Mouse (Mus musculus) large intestine, adult 2 months (tissue): Measurements from ENCODE around the gene Wfikkn1. TPM values are rescaled to one million over a fixed set of nuclear protein-coding genes. Genes with fewer than 3 reads are reported as not detected.
A peak's percentile ranks its signal among the peaks of the same experiment; 100 is the strongest.

ENCODE experiments used
- DNase-seq: peaks from one replicate; pipeline ENCODE4 v3.0.0-alpha.2; 2012; ENCODE audit warnings: low read depth, low spot score
- WGBS: fragments of 180-500 bp; shearing (Covaris S2); methylation state at CpG from one replicate; pipeline ENCODE4 v1.1.7; 2018; 5-methylcytosine and 5-hydroxymethylcytosine counted together
- polyA plus RNA-seq: library from polyadenylated mRNA; depleted of rRNA; stranded (reverse); fragments of >200 nt; gene quantifications from 2 replicates; pipeline ENCODE4 v1.2.3, GENCODE M21; 2012

Gene Wfikkn1
- polyA plus RNA-seq, 1 experiment = 0.78 TPM

- WGBS = 89% methylated on average over 22 of the region's 22 CpGs
- DNase-seq = no peak
These were observed 39.4 kb downstream of the Wfikkn1 start, which contains the start of gene Gm20683 for GRCm38 (mm10) chr17:25841117-25841880. Gene Gm20683, minus strand, starts transcription at chr17:25841763.

- 95% methylated on average over 6 of the region's 6 CpGs for WGBS
- DNase-seq = no peak
These were observed 40.1 kb downstream of the Wfikkn1 start for GRCm38 (mm10) chr17:25840519-25840918.

DNA sequence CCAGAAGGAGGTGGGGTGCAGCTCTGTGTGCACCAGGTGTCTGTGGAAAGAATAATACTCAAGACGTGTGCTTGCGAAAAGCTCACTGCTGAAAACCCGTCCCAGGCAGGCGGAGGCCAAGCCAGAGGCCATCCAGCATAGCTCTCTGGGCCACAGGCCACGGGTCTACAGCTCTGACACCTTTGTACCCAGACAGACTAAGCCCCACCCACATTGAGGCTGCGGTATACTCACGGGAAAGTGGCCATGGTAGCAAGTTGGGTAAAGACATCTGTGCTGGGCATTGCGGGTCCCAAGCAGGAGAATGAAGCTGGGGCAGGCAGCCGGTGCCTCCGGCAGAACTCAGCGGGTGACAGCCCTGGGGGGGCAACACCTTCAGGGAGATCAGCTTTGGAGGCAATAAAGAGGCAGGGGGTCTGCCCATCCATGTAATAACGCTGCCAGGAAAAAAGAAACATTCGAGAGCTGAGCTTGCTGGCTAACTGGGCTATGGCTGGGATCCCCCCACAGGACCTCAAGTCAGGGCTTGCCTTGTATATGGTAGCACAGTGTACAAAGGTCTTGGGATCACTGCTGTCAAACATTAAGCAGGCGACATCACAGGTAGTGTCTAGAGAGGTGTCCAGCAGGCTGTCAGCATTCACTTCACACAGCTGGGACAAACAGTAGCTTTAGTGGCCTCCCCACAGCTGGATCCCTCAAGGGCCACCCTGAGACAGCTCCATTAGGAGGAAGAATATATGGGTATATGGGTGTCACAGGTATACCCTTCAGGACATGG is 41.0 kb downstream of the Wfikkn1 start:
- WGBS = 56% methylated on average over 14 of the region's 14 CpGs
- DNase-seq = no peak

- DNase-seq = no peak
- WGBS = 76% methylated on average over 4 of the region's 4 CpGs
These were observed 41.8 kb downstream of the Wfikkn1 start for GRCm38 (mm10) chr17:25838904-25839303.

GRCm38 (mm10) chr17:25837533-25837932 is 43.1 kb downstream of the Wfikkn1 start:
- DNase-seq = no peak
- 61% methylated on average over 3 of the region's 3 CpGs for WGBS

GRCm38 (mm10) chr17:25837076-25837410 is 43.6 kb downstream of the Wfikkn1 start, which contains the start of gene Rhbdl1:
Gene Rhbdl1, minus strand, starts transcription at chr17:25837295.
- DNase-seq = no peak

DNA sequence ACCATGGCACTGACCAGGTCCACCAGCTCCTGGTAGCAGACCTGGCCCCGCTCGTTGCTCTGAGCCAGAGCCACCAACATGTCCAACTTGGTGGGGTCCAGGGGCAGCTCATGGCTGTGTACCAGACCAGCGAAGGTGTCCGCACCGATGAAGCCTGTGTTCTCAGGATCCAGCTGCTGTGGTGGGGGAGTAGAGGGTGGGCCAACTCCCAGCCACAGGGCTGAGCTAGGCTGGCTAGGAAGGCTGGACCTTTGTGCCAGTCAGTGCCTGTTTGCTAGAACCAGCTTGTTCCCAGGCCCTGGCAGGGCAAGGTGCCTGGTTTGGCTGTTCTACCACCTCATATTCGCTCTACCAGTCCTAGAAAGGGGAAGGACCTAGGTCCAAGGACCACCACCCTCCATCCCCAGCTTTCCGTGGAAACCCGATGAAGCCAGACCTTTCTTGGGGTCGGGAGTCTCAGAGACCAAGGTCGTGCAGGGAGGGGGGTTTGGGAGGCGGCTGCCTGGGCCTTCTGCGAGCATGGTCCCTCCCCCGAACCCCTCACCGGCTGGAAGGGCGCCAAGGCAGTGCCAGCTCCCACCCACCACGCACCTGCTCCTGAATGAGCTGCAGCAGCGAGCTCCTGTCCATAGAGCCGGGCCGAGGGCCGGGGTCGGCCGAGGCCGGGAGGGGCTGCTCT is 44.1 kb downstream of the Wfikkn1 start:
- DNase-seq = no peak
- WGBS = 25% methylated on average over 23 of the region's 23 CpGs

More at GRCm38 (mm10) chr17:25837076-25837410, 43.6 kb downstream of the Wfikkn1 start, which contains the start of gene Rhbdl1:
- 6% methylated on average over 29 of the region's 29 CpGs for WGBS

- DNase-seq = no peak
- WGBS = 91% methylated on average over 16 of the region's 16 CpGs
These were observed 44.8 kb downstream of the Wfikkn1 start for GRCm38 (mm10) chr17:25835816-25836215.

DNA sequence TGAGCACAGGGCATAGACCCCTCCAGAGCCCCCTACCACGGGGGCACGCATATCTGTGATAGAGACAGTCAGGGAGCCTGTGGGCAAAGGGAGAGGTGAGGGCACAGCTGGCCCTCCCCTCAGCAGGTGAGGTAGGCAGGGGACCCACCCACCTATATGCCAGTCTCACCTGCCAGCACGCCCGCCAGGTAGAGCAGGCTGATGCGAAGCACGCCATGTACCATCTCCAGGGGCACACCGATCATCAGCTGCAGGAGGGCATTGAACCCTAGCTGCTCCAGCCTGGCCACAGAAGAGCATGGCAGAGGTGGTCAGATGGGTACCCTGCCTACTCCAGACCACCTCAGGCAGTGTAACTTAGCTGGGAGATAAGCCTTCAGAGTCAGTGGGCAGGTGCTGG is 45.4 kb downstream of the Wfikkn1 start:
- DNase-seq = no peak
- WGBS = 93% methylated on average over 7 of the region's 7 CpGs

GRCm38 (mm10) chr17:25834595-25835222 is 45.9 kb downstream of the Wfikkn1 start:
- 52% methylated on average over 12 of the region's 12 CpGs for WGBS
- DNase-seq = no peak

DNA sequence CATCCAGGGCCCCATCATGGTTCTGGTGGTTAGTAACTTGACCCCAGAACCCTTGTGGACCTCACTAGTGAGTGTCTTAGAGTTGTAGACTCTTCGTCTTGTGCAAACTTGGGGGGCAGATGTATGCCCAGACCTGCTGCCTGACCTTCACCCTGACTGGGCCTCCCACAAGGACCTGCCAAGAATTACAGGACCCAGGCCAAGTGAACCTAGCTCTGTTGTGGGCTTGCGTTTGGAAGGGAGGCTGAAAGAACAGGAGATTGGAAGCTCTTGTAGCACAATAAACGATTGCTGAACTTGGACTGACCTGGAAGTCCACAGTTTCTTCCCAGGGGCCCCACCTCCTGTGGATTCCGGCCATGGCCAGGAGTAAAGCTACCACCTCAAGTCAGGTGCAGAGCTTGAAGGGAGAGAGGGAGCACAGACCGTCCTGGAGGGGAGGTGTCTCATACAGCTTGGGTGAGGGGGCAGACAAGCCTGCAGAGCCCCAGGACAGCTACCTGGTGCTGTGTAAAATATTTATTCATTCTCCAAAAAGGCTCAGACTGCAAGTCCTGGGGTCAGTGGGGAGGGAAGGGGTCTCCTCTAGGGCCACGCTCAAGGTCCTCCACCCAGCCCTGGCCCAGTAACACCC is 46.6 kb downstream of the Wfikkn1 start:
- 11% methylated on average over 6 of the region's 6 CpGs for WGBS
- no peak for DNase-seq

DNA sequence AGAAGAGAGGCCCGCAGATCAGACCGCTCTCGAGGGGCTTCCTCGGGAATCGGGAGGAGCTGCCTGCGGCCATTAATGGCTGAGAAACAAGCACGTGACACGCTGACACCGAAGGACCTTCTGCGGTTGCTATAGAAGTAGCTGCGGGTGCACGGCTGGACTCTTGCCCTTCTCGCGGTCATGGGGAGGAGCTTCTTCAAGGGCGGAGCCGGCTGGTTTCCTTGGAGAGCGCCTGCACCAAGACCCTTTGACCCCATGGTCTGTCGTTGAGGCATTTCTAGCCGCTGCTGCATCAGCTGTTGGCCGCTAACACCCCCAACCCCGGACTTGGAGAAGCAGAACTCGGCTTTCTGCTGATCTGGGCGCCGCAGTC is 47.4 kb downstream of the Wfikkn1 start, which contains the start of gene Stub1:
Gene Stub1 (minus strand): TSS at position 114 of the 373 bp plus-strand sequence.
- under 1% methylated on average over 24 of the region's 24 CpGs for WGBS
- peak; percentile 85 for DNase-seq

GRCm38 (mm10) chr17:25832436-25833290 is 48.0 kb downstream of the Wfikkn1 start:
- WGBS = under 1% methylated on average over 77 of the region's 77 CpGs
- DNase-seq = peak; percentile 94

DNA sequence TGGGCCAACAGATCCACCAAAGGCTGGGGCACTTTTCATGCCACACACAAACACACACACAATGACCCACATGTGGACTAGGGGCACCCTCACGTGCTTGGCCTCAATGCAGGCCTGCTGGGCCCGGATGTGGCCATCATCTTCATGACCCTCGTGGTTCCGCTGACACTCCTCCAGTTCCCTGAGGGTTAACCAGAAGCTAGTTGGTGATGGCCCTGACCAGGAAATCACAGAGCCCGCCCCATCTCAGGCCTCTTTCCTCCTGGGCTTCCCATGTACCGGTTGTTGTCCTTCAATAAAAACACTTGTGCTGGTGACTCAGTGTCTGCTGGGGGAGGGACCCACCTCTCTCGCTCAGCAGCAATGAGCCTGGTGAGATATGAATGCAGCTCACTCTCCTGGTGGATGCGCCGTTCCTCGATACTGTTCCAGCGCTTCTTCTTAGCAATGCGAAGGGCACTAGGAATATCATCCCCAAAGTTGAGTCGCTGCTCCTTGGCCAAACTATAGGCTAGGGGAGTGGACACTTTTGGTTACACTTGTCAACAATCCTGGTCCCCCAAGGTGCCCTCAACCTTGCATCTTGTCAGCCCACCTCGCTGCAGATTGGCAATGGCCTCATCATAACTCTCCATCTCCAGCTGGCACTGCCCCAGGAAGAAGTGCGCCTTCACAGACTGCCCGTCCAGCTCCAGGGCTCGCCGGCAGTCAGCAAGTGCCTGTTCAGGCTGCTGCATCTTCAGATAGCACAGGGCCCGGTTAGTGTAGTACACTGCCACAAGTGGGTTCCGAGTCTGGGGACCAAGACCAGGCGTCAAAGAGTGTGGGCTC is 49.0 kb downstream of the Wfikkn1 start:
- no peak for DNase-seq

DNA sequence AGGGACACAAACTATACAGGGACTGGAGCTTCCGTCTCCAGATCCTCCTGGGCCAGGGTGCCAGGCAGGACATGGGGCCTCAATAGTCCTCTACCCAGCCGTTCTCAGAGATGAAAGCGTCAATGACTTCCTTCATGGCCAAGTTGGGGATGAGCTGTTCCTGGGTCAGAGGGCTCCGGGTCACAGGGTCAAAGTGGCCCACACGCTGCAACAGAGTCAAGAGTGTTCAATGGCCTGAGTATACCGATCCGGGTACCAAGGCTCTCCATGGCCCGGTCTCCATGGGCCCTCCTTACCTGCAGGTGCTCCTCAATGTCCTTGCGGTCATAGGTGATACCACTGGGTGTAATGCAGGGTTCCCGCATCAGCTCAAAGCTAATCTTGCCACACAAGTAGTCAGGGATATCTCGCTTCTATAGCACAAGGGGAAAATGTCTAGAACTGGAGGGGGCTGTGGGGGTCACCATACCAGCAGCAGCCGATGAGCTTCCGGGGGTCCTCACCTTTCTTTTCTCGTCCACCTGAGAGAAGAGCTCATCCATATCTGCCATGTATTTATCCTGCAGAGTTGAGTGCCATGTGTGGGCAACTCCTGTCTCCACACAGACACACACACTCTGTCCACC is 49.7 kb downstream of the Wfikkn1 start:
- 81% methylated on average over 14 of the region's 14 CpGs for WGBS
- no peak for DNase-seq

More for the DNA sequence above, 49.0 kb downstream of the Wfikkn1 start:
- WGBS = 24% methylated on average over 21 of the region's 21 CpGs

DNA sequence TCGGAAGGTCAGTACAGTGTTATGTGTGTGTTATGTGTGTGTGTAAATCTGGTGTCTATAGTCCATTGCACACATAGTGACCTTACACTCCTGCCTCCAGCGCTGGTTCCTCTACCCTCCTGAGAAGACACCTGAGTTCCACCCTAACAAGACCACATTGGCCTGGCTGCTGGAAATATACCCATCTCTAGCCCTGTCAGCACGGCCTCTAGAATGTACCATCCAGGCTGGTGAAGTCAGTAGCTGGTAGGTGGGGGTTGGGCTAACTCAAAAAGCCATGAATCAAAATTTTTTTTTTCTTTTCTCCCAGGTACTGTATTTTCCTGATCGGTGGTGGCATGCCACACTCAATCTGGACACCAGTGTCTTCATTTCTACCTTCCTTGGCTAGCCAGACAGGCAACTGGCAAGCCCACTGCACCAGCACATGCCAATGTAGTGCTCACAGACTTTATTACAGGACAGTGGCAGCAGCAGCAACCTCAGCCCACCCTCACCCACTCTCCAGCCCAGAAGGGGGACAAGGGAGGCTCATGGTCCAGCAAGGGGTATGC is 50.4 kb downstream of the Wfikkn1 start:
- 71% methylated on average over 4 of the region's 4 CpGs for WGBS
- DNase-seq = no peak

GRCm38 (mm10) chr17:25829558-25830017 is 51.1 kb downstream of the Wfikkn1 start:
- no peak for DNase-seq
- 27% methylated on average over 8 of the region's 8 CpGs for WGBS
